Mouse (Mus musculus) CD4-positive, CD25-positive, alpha-beta regulatory T cell, adult 4 months (primary cell): ENCODE data around the gene Abhd5. TPM values are rescaled to one million over a fixed set of nuclear protein-coding genes. Genes with fewer than 3 reads are reported as not detected.
A peak's percentile ranks its signal among the peaks of the same experiment; 100 is the strongest.
"Not testable (repeated sequence)": the region's sequence is repeated elsewhere in the genome, so short reads cannot be mapped to it uniquely, and the experiment has no call there.

ENCODE experiments used
- ATAC-seq: one replicate; pipeline ENCODE4 v1.8.0; 2017
- polyA plus RNA-seq, 2 experiments: library from polyadenylated mRNA; unstranded; fragments of 100-300 nt; shearing (Covaris generic); gene quantifications; one replicate each; pipeline ENCODE4 v1.2.1; 2017

Abhd5 gene
- polyA plus RNA-seq = 10 to 100 TPM; 15.8 to 17.5 TPM

- ATAC-seq = peak; percentile 88
Observed at GRCm38 (mm10) chr9:122351303-122352024, at the start of gene Abhd5. Abhd5 (plus strand) TSS chr9:122351608.

- no peak for ATAC-seq
Observed at GRCm38 (mm10) chr9:122305302-122305701, 46.1 kb upstream of the Abhd5 start.

GRCm38 (mm10) chr9:122309013-122309980 lies 42.1 kb upstream of the Abhd5 start:
- no peak for ATAC-seq

- ATAC-seq = peak; percentile 92
Observed at GRCm38 (mm10) chr9:122310613-122311049, 40.8 kb upstream of the Abhd5 start.

GRCm38 (mm10) chr9:122311051-122311760 lies 40.2 kb upstream of the Abhd5 start:
- no peak for ATAC-seq

GRCm38 (mm10) chr9:122312296-122312990 lies 39.0 kb upstream of the Abhd5 start:
- ATAC-seq = no peak

- not testable (repeated sequence) for ATAC-seq
Observed at GRCm38 (mm10) chr9:122313128-122313527, 38.3 kb upstream of the Abhd5 start.

- no peak for ATAC-seq
Observed at GRCm38 (mm10) chr9:122314386-122314785, 37.0 kb upstream of the Abhd5 start.

GRCm38 (mm10) chr9:122314942-122315341 lies 36.5 kb upstream of the Abhd5 start:
- no peak for ATAC-seq

- no peak for ATAC-seq
Observed at GRCm38 (mm10) chr9:122315501-122315900, 35.9 kb upstream of the Abhd5 start.

GRCm38 (mm10) chr9:122316562-122316961 lies 34.8 kb upstream of the Abhd5 start:
- no peak for ATAC-seq

- ATAC-seq = no peak
Observed at GRCm38 (mm10) chr9:122320626-122321025, 30.8 kb upstream of the Abhd5 start.

GRCm38 (mm10) chr9:122322356-122322755 lies 29.1 kb upstream of the Abhd5 start:
- no peak for ATAC-seq

GRCm38 (mm10) chr9:122325996-122326395 lies 25.4 kb upstream of the Abhd5 start:
- no peak for ATAC-seq

- no peak for ATAC-seq
Observed at GRCm38 (mm10) chr9:122328199-122328598, 23.2 kb upstream of the Abhd5 start.

- ATAC-seq = no peak
Observed at GRCm38 (mm10) chr9:122336677-122337076, 14.7 kb upstream of the Abhd5 start.

- ATAC-seq = no peak
Observed at GRCm38 (mm10) chr9:122337510-122337931, 13.9 kb upstream of the Abhd5 start.

- ATAC-seq = no peak
Observed at GRCm38 (mm10) chr9:122339972-122340371, 11.4 kb upstream of the Abhd5 start.

GRCm38 (mm10) chr9:122343399-122343798 lies 8.0 kb upstream of the Abhd5 start:
- ATAC-seq = no peak

GRCm38 (mm10) chr9:122344560-122344959 lies 6.8 kb upstream of the Abhd5 start:
- no peak for ATAC-seq

- no peak for ATAC-seq
Observed at GRCm38 (mm10) chr9:122345291-122345690, 6.1 kb upstream of the Abhd5 start.

GRCm38 (mm10) chr9:122346059-122346458 lies 5.3 kb upstream of the Abhd5 start:
- no peak for ATAC-seq
